Mouse (Mus musculus) C2C12 (cell line): ENCODE data around the gene Ptges. TPM values are rescaled to one million over a fixed set of nuclear protein-coding genes. Genes with fewer than 3 reads are reported as not detected.

Experiments
- H3K27me3 ChIP-seq: one replicate; pipeline ENCODE4 v1.6.1; 2011; ENCODE audit not compliant: control insufficient read depth, insufficient read depth, insufficient read length
- H3K36me3 ChIP-seq: one replicate; pipeline ENCODE4 v1.6.1; 2011; ENCODE audit not compliant: control insufficient read depth, insufficient read depth
- H3K4me3 ChIP-seq: one replicate; pipeline ENCODE4 v1.5.1; 2011; ENCODE audit warnings: mild to moderate bottlenecking, control low read depth; ENCODE audit not compliant: poor library complexity, insufficient read depth, severe bottlenecking
- H3K79me2 ChIP-seq: one replicate; pipeline ENCODE4 v1.6.1; 2011; ENCODE audit not compliant: control insufficient read depth, insufficient read depth
- H3K79me3 ChIP-seq: one replicate; pipeline ENCODE4 v1.6.1; 2011; ENCODE audit warnings: low read depth, control low read depth
- H3ac ChIP-seq: one replicate; pipeline ENCODE3; 2011; ENCODE audit warnings: low read depth; ENCODE audit not compliant: control insufficient read depth, insufficient read length
- CEBPB ChIP-seq: IDR thresholded peaks from one replicate; pipeline ENCODE4 v1.6.1; 2011; ENCODE audit warnings: low read depth, mild to moderate bottlenecking, control low read depth, moderate library complexity
- CTCF ChIP-seq: IDR thresholded peaks from one replicate; pipeline ENCODE4 v1.5.1; 2011; ENCODE audit not compliant: control insufficient read depth, insufficient read depth, insufficient read length
- FOSL1 ChIP-seq: IDR thresholded peaks from one replicate; pipeline ENCODE4 v1.8.0; 2011; ENCODE audit warnings: mild to moderate bottlenecking, low read length; ENCODE audit not compliant: poor library complexity, insufficient read depth, severe bottlenecking
- MYOG ChIP-seq: IDR thresholded peaks from one replicate; pipeline ENCODE4 v1.6.1; 2011; ENCODE audit not compliant: control insufficient read depth, insufficient read length; ENCODE audit errors: extremely low read depth
- USF1 ChIP-seq: IDR thresholded peaks from one replicate; pipeline ENCODE4 v1.6.1; 2011; ENCODE audit warnings: low read depth, mild to moderate bottlenecking, control low read depth, moderate library complexity
- polyA plus RNA-seq: library from polyadenylated mRNA; unstranded; fragments of >200 nt; fragmentation: generic; extraction: Trizol; gene quantifications from one replicate; pipeline ENCODE4 v1.2.1, GENCODE M21; 2012; ENCODE audit warnings: missing spikeins

Gene Ptges
- polyA plus RNA-seq, 1 experiment, result 0.70 TPM

- H3K36me3 ChIP-seq, result peaks cover 8% of the 10 kb centered on the region
- H3K4me3 ChIP-seq, result peak overlapping the region; percentile 67
- H3ac ChIP-seq, result peak overlapping the region; percentile 66
- H3K79me3 ChIP-seq, result peaks cover 26% of the 10 kb centered on the region
- no peaks in the 10 kb centered on the region for H3K27me3 ChIP-seq
- TF ChIP-seq FOSL1, result no peak
- TF ChIP-seq MYOG, result no peak
- TF ChIP-seq CEBPB, result no peak
- TF ChIP-seq CTCF, result peak; percentile 54
- peaks cover 43% of the 10 kb centered on the region for H3K79me2 ChIP-seq
Measured at GRCm38 (mm10) chr2:30845152-30846070, 84.3 kb downstream of the Ptges start.

- Histone ChIP-seq H3K79me3 (peaks cover 15% of the 10 kb centered on the region), H3K4me3 (no peak overlapping the region), H3K36me3 (no peaks in the 10 kb centered on the region), H3K79me2 (peaks cover 23% of the 10 kb centered on the region), H3ac (no peak overlapping the region), H3K27me3 (no peaks in the 10 kb centered on the region)
- TF ChIP-seq USF1, result no peak
Measured at GRCm38 (mm10) chr2:30842615-30843014, 87.0 kb downstream of the Ptges start.

Other genes starting within 250 kb of the Ptges start
- 0.18 TPM for gene 1700001O22Rik, start 126.2 kb downstream of the Ptges start, polyA plus RNA-seq
- gene Ntmt1, start 122.0 kb downstream of the Ptges start, polyA plus RNA-seq, result 64.7 TPM
- gene Asb6, start 99.5 kb downstream of the Ptges start, polyA plus RNA-seq, result 69.2 TPM
- gene Prrx2, start 94.9 kb downstream of the Ptges start, polyA plus RNA-seq, result 191 TPM
- 30.5 TPM for gene Tor1b, start 23.1 kb upstream of the Ptges start, polyA plus RNA-seq
- gene Tor1a, start 38.1 kb upstream of the Ptges start, polyA plus RNA-seq, result 59.2 TPM
- 36.9 TPM for gene BC005624, start 52.3 kb upstream of the Ptges start, polyA plus RNA-seq
- 26.4 TPM for gene Usp20, start 52.4 kb upstream of the Ptges start, polyA plus RNA-seq
- gene Fnbp1, start 212.1 kb upstream of the Ptges start, polyA plus RNA-seq, result 13.5 TPM
- gene Gpr107, start 222.5 kb upstream of the Ptges start, polyA plus RNA-seq, result 28.7 TPM